Mouse (Mus musculus) intestine, embryonic 14.5 days (tissue): ENCODE data around the gene Mast4. TPM values are rescaled to one million over a fixed set of nuclear protein-coding genes. Genes with fewer than 3 reads are reported as not detected.

Experiments used
- ATAC-seq: fragments of 200-750 bp; cut with Nextera tagmentation; replicated peaks from 2 replicates; pipeline ENCODE4 v1.8.0; 2017; ENCODE audit warnings: low read depth, moderate number of reproducible peaks, moderate TSS enrichment, moderate library complexity; ENCODE audit not compliant: low FRiP score, low TSS enrichment
- DNase-seq: peaks from one replicate; pipeline ENCODE4 v3.0.0-alpha.2; 2018; ENCODE audit warnings: low spot score
- H3K27ac ChIP-seq: fragments of 300-500 bp; sonication (generic); 2 replicates; pipeline ENCODE4 v1.5.1; 2014; ENCODE audit warnings: low read depth, mild to moderate bottlenecking, control low read depth
- H3K27me3 ChIP-seq: fragments of 300-500 bp; sonication (generic); replicated peaks from 2 replicates; pipeline ENCODE4 v1.6.1; 2014; ENCODE audit warnings: low read length, control low read depth; ENCODE audit not compliant: control insufficient read depth, insufficient read depth
- H3K36me3 ChIP-seq: fragments of 300-500 bp; sonication (generic); 2 replicates; pipeline ENCODE4 v1.6.1; 2014; ENCODE audit warnings: low read length, control low read depth; ENCODE audit not compliant: control insufficient read depth, insufficient read depth
- H3K4me1 ChIP-seq: fragments of 300-500 bp; sonication (generic); replicated peaks from 2 replicates; pipeline ENCODE4 v1.6.1; 2014; ENCODE audit warnings: low read length, control low read depth, mixed read lengths; ENCODE audit not compliant: control insufficient read depth, insufficient read depth
- H3K4me2 ChIP-seq: fragments of 300-500 bp; sonication (generic); 2 replicates; pipeline ENCODE4 v1.6.1; 2014; ENCODE audit warnings: low read length
- H3K4me3 ChIP-seq: fragments of 300-500 bp; sonication (generic); 2 replicates; pipeline ENCODE4 v1.5.1; 2014; ENCODE audit warnings: low read depth, low read length, control low read depth, mixed read lengths
- H3K9ac ChIP-seq: fragments of 300-500 bp; sonication (generic); 2 replicates; pipeline ENCODE4 v1.6.1; 2014; ENCODE audit warnings: mild to moderate bottlenecking, low read length
- H3K9me3 ChIP-seq: fragments of 300-500 bp; sonication (generic); 2 replicates; pipeline ENCODE4 v1.6.1; 2016; ENCODE audit warnings: low read length, control low read depth; ENCODE audit not compliant: control insufficient read depth
- WGBS: fragments of 180-500 bp; shearing (Covaris S2); extraction: QIAGEN DNeasy Blood & Tissue Kit; methylation state at CpG from one replicate; pipeline ENCODE4 v1.1.7; 2014; 5-methylcytosine and 5-hydroxymethylcytosine counted together
- polyA plus RNA-seq: library from polyadenylated mRNA; unstranded; fragments of >200 nt; fragmentation: Nextera tagmentation; extraction: Ambion mirVana; gene quantifications from 2 replicates; pipeline ENCODE4 v1.2.1, GENCODE M21; 2014

Mast4 gene
- polyA plus RNA-seq, 1 experiment from 2014 or later, result 31.9 TPM

GRCm38 (mm10) chr13:103205191-103205590, 129.1 kb downstream of the Mast4 start:
- DNase-seq, result no peak
- Histone ChIP-seq H3K27me3 (no peaks in the 10 kb centered on the region), H3K4me3 (no peak overlapping the region), H3K4me1 (no peaks in the 10 kb centered on the region), H3K4me2 (no peak overlapping the region), H3K9ac (no peak overlapping the region), H3K27ac (no peak overlapping the region), H3K9me3 (no peaks in the 10 kb centered on the region), H3K36me3 (no peaks in the 10 kb centered on the region)
- ATAC-seq, result no peak
- WGBS, result 92% methylated on average over 5 of the region's 5 CpGs

DNA sequence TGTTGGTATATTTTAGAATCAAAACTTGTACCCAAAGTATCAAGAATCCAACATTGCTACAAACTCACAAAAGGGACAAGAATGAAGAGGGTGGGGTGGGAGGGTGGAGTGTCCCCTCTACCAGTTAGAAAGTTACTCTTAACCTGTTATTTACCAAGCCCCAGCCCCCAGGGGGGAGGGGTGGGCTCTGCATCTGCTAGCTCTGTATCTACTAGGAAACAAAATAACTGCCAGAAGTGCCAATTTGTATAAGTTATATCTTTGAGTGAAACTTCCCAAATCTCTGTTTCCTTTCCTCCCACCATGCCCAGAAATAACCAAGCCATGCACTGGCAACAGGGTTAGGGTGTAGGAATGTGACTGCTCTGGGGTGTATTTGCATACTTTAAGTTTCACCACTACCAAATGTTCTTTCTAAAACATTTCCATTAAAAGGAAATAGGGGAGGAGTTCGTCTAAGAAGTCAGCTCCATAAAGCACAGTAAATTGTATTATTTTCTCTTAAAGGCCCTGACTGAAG, 130.9 kb downstream of the Mast4 start:
- no peak overlapping the region for H3K27ac ChIP-seq
- H3K9ac ChIP-seq, result no peak overlapping the region
- no peaks in the 10 kb centered on the region for H3K4me1 ChIP-seq
- no peak overlapping the region for H3K4me3 ChIP-seq
- H3K27me3 ChIP-seq, result no peaks in the 10 kb centered on the region
- ATAC-seq, result no peak
- WGBS, result 49% methylated on average over 1 of the region's 1 CpGs
- H3K4me2 ChIP-seq, result no peak overlapping the region
- no peak for DNase-seq
- H3K36me3 ChIP-seq, result no peaks in the 10 kb centered on the region
- no peaks in the 10 kb centered on the region for H3K9me3 ChIP-seq

DNA sequence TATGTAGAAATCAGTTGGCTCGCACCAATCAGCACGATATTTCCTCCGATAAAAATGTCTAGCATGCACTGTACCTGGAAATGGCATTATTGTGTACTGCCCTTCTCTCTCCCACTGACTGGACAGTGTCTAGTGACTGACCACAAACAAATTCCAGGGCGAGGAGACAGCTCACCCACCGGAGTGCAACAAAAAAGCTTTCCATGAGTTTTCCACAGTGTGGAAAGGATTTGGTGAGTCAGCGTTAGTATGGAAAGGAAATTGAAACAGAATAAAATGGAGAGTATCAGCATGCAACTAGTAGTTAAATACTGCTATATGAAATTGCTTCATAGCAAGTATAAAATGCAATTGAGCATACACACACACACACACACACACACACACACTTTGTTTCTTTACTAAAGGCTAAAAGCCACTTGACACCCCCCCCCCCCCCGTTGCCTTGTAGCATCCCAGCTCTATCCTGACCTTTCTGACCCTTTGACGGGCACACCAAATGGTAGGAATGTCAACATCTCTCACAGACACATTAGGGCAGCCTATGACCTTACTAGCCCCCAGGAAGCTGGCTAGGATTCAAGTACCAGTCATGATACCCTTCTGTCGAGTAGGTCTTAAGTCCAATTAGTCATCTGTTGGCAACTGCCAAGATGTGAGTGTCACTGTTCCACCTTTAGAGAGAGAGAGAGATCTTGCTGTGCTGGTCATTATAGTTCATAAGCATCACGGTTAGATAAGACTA, 133.1 kb downstream of the Mast4 start:
- Histone ChIP-seq H3K4me3 (no peak overlapping the region), H3K36me3 (no peaks in the 10 kb centered on the region), H3K27ac (no peak overlapping the region), H3K27me3 (no peaks in the 10 kb centered on the region), H3K9me3 (no peaks in the 10 kb centered on the region), H3K9ac (no peak overlapping the region), H3K4me2 (no peak overlapping the region), H3K4me1 (no peaks in the 10 kb centered on the region)
- ATAC-seq (no peak), DNase-seq (no peak)
- WGBS, result 74% methylated on average over 10 of the region's 10 CpGs

- no peaks in the 10 kb centered on the region for H3K27me3 ChIP-seq
- H3K36me3 ChIP-seq, result no peaks in the 10 kb centered on the region
- ATAC-seq (no peak), DNase-seq (no peak)
- H3K9ac ChIP-seq, result no peak overlapping the region
- no peak overlapping the region for H3K4me3 ChIP-seq
- 20% methylated on average over 2 of the region's 2 CpGs for WGBS
- H3K9me3 ChIP-seq, result no peaks in the 10 kb centered on the region
- no peak overlapping the region for H3K27ac ChIP-seq
- no peak overlapping the region for H3K4me2 ChIP-seq
- no peaks in the 10 kb centered on the region for H3K4me1 ChIP-seq
Observed at GRCm38 (mm10) chr13:103199823-103200660, 134.3 kb downstream of the Mast4 start.

GRCm38 (mm10) chr13:103198210-103198940, 135.9 kb downstream of the Mast4 start:
- Histone ChIP-seq H3K36me3 (no peaks in the 10 kb centered on the region), H3K4me1 (no peaks in the 10 kb centered on the region), H3K27ac (no peak overlapping the region), H3K4me3 (no peak overlapping the region), H3K9me3 (no peaks in the 10 kb centered on the region), H3K27me3 (no peaks in the 10 kb centered on the region), H3K4me2 (no peak overlapping the region), H3K9ac (no peak overlapping the region)
- no peak for DNase-seq
- 89% methylated on average over 9 of the region's 9 CpGs for WGBS
- no peak for ATAC-seq

- Histone ChIP-seq H3K9me3 (no peaks in the 10 kb centered on the region), H3K36me3 (no peaks in the 10 kb centered on the region), H3K4me3 (no peak overlapping the region), H3K27ac (no peak overlapping the region), H3K9ac (no peak overlapping the region), H3K4me2 (no peak overlapping the region), H3K4me1 (no peaks in the 10 kb centered on the region), H3K27me3 (no peaks in the 10 kb centered on the region)
- DNase-seq (no peak), ATAC-seq (no peak)
- 61% methylated on average over 5 of the region's 5 CpGs for WGBS
Observed at GRCm38 (mm10) chr13:103196307-103196706, 138.0 kb downstream of the Mast4 start.

- no peak overlapping the region for H3K9ac ChIP-seq
- ATAC-seq, result no peak
Observed at GRCm38 (mm10) chr13:103195847-103196246, 138.4 kb downstream of the Mast4 start.

GRCm38 (mm10) chr13:103183566-103183965, 150.7 kb downstream of the Mast4 start:
- WGBS, result 81% methylated on average over 5 of the region's 5 CpGs
- no peaks in the 10 kb centered on the region for H3K27me3 ChIP-seq

More at GRCm38 (mm10) chr13:103195847-103196246, 138.4 kb downstream of the Mast4 start:
- no peak for DNase-seq
- Histone ChIP-seq H3K36me3 (no peaks in the 10 kb centered on the region), H3K4me2 (no peak overlapping the region), H3K4me3 (no peak overlapping the region), H3K9me3 (no peaks in the 10 kb centered on the region), H3K4me1 (no peaks in the 10 kb centered on the region), H3K27me3 (no peaks in the 10 kb centered on the region), H3K27ac (no peak overlapping the region)
- 78% methylated on average over 3 of the region's 3 CpGs for WGBS

More at GRCm38 (mm10) chr13:103183566-103183965, 150.7 kb downstream of the Mast4 start:
- Histone ChIP-seq H3K27ac (no peak overlapping the region), H3K4me3 (no peak overlapping the region), H3K36me3 (no peaks in the 10 kb centered on the region), H3K4me1 (no peaks in the 10 kb centered on the region; the same call in 1 of the 2 replicates), H3K9me3 (no peaks in the 10 kb centered on the region), H3K9ac (no peak overlapping the region), H3K4me2 (no peak overlapping the region)
- DNase-seq, result peak; percentile 51
- ATAC-seq, result no peak
